Mouse (Mus musculus): ENCODE results near the gene Abhd14a.
"Not testable (repeated sequence)": the region's sequence is repeated elsewhere in the genome, so short reads cannot be mapped to it uniquely, and the experiment has no call there.

Gene Abhd14a

GRCm38 (mm10) chr9:106447348-106447747 lies at the start of gene Abhd14a, which contains the start of gene Abhd14b:
TSS of gene Abhd14a (minus strand) at chr9:106447678.
TSS of gene Abhd14b (plus strand) at chr9:106447459.
- peak; percentile 95 for DNase-seq

- not testable (repeated sequence) for DNase-seq
Measured at GRCm38 (mm10) chr9:106487602-106488001, 40.1 kb upstream of the Abhd14a start.

- DNase-seq = no peak
Measured at GRCm38 (mm10) chr9:106485076-106485475, 37.6 kb upstream of the Abhd14a start.

GRCm38 (mm10) chr9:106483606-106484005 lies 36.1 kb upstream of the Abhd14a start:
- peak; percentile 4 for DNase-seq

GRCm38 (mm10) chr9:106483136-106483535 lies 35.7 kb upstream of the Abhd14a start:
- DNase-seq = peak; percentile 4

- DNase-seq = peak; percentile 2
Measured at GRCm38 (mm10) chr9:106482578-106483115, 35.2 kb upstream of the Abhd14a start.

GRCm38 (mm10) chr9:106481676-106482075 lies 34.2 kb upstream of the Abhd14a start:
- DNase-seq = peak; percentile 3

GRCm38 (mm10) chr9:106481075-106481474 lies 33.6 kb upstream of the Abhd14a start:
- DNase-seq = peak; percentile 4

GRCm38 (mm10) chr9:106480541-106480940 lies 33.1 kb upstream of the Abhd14a start:
- DNase-seq = peak; percentile 6

- peak; percentile 5 for DNase-seq
Measured at GRCm38 (mm10) chr9:106478101-106478500, 30.6 kb upstream of the Abhd14a start.

- DNase-seq = no peak
Measured at GRCm38 (mm10) chr9:106477649-106478048, 30.2 kb upstream of the Abhd14a start.

- peak; percentile 99 for DNase-seq
Measured at GRCm38 (mm10) chr9:106476924-106477484, 29.5 kb upstream of the Abhd14a start, which contains the start of gene Parp3. TSS of gene Parp3 (minus strand) at chr9:106476949.

- no peak for DNase-seq
Measured at GRCm38 (mm10) chr9:106476002-106476923, 28.8 kb upstream of the Abhd14a start.

- peak; percentile 19 for DNase-seq
Measured at GRCm38 (mm10) chr9:106475663-106476001, 28.2 kb upstream of the Abhd14a start, which contains the start of gene Rrp9. TSS of gene Rrp9 (plus strand) at chr9:106475963.

GRCm38 (mm10) chr9:106475046-106475445 lies 27.6 kb upstream of the Abhd14a start:
- DNase-seq = peak; percentile 48

- DNase-seq = peak; percentile 78
Measured at GRCm38 (mm10) chr9:106474456-106474855, 27.0 kb upstream of the Abhd14a start.

- peak; percentile 45 for DNase-seq
Measured at GRCm38 (mm10) chr9:106473753-106474105, 26.3 kb upstream of the Abhd14a start.

GRCm38 (mm10) chr9:106473081-106473752 lies 25.7 kb upstream of the Abhd14a start:
- peak; percentile 38 for DNase-seq

GRCm38 (mm10) chr9:106472321-106472720 lies 24.8 kb upstream of the Abhd14a start:
- peak; percentile 21 for DNase-seq

GRCm38 (mm10) chr9:106471892-106472291 lies 24.4 kb upstream of the Abhd14a start:
- peak; percentile 48 for DNase-seq

GRCm38 (mm10) chr9:106470991-106471750 lies 23.7 kb upstream of the Abhd14a start:
- DNase-seq = peak; percentile 19

- DNase-seq = peak; percentile 12
Measured at GRCm38 (mm10) chr9:106469776-106470175, 22.3 kb upstream of the Abhd14a start.
